Mouse (Mus musculus) frontal cortex, postnatal 36 days (tissue): ENCODE data around the gene Smarcd2.
"Not testable (repeated sequence)": the region's sequence is repeated elsewhere in the genome, so short reads cannot be mapped to it uniquely, and the experiment has no call there.

Experiments used
- DNase-seq, 2 experiments: peaks; one replicate each; pipeline ENCODE4 v3.0.0; 2022; ENCODE audit warnings: low spot score in 2 of 2

The Smarcd2 gene

GRCm38 (mm10) chr11:106246834-106247233, 25.9 kb downstream of the Smarcd2 start:
- no peak for DNase-seq

- not testable (repeated sequence) for DNase-seq
Measured at GRCm38 (mm10) chr11:106233978-106234377, 38.8 kb downstream of the Smarcd2 start.

- DNase-seq = no peak
Measured at GRCm38 (mm10) chr11:106220603-106221002, 52.2 kb downstream of the Smarcd2 start.

GRCm38 (mm10) chr11:106216730-106217490, 55.9 kb downstream of the Smarcd2 start, which contains the start of gene Ddx42:
TSS of gene Ddx42 (plus strand) at chr11:106216926.
- peak; percentile 91 to 93 for DNase-seq

GRCm38 (mm10) chr11:106215927-106216729, 56.6 kb downstream of the Smarcd2 start, which contains the start of gene Ccdc47:
TSS of gene Ccdc47 (minus strand) at chr11:106216344.
- DNase-seq = peak; percentile 95 to 97

- no peak for DNase-seq
Measured at GRCm38 (mm10) chr11:106215450-106215859, 57.3 kb downstream of the Smarcd2 start.

- DNase-seq = no peak
Measured at GRCm38 (mm10) chr11:106214856-106215255, 57.9 kb downstream of the Smarcd2 start.
